Mouse (Mus musculus) embryonic facial prominence, embryonic 11.5 days (tissue): ENCODE data around the gene Zfp39. TPM values are rescaled to one million over a fixed set of nuclear protein-coding genes. Genes with fewer than 3 reads are reported as not detected.

Experiments used
- ATAC-seq: fragments of 200-750 bp; cut with Nextera tagmentation; replicated peaks from 2 replicates; pipeline ENCODE4 v1.8.0; 2017; ENCODE audit warnings: low read depth; ENCODE audit not compliant: insufficient number of reproducible peaks, low FRiP score, low TSS enrichment
- DNase-seq: peaks from one replicate; pipeline ENCODE4 v3.0.0-alpha.2; 2015; ENCODE audit warnings: low spot score
- H3K27ac ChIP-seq: fragments of 300-500 bp; sonication (generic); replicated peaks from 2 replicates; pipeline ENCODE4 v1.5.1; 2014; ENCODE audit warnings: mild to moderate bottlenecking, low read depth, low read length, control low read depth
- H3K27me3 ChIP-seq: fragments of 300-500 bp; sonication (generic); 2 replicates; pipeline ENCODE4 v1.6.1; 2014; ENCODE audit warnings: mild to moderate bottlenecking, low read length, moderate library complexity, mixed read lengths; ENCODE audit not compliant: control insufficient read depth, insufficient read depth
- H3K36me3 ChIP-seq: fragments of 300-500 bp; sonication (generic); replicated peaks from 2 replicates; pipeline ENCODE4 v1.6.1; 2014; ENCODE audit warnings: low read depth, mild to moderate bottlenecking, low read length, moderate library complexity, mixed read lengths; ENCODE audit not compliant: control insufficient read depth, insufficient read depth
- H3K4me1 ChIP-seq: fragments of 300-500 bp; sonication (generic); 2 replicates; pipeline ENCODE4 v1.6.1; 2014; ENCODE audit warnings: low read length, mixed read lengths; ENCODE audit not compliant: control insufficient read depth, insufficient read depth
- H3K4me2 ChIP-seq: fragments of 300-500 bp; sonication (generic); 2 replicates; pipeline ENCODE4 v1.6.1; 2014; ENCODE audit warnings: low read depth, mild to moderate bottlenecking, control low read depth, low read length, moderate library complexity
- H3K4me3 ChIP-seq: fragments of 300-500 bp; sonication (generic); 2 replicates; pipeline ENCODE4 v1.5.1; 2014; ENCODE audit warnings: low read depth, low read length, control low read depth
- H3K9ac ChIP-seq: fragments of 300-500 bp; sonication (generic); replicated peaks from 2 replicates; pipeline ENCODE4 v1.6.1; 2014; ENCODE audit warnings: mild to moderate bottlenecking, control low read depth, low read length
- H3K9me3 ChIP-seq: fragments of 300-500 bp; sonication (generic); replicated peaks from 2 replicates; pipeline ENCODE4 v1.6.1; 2016; ENCODE audit warnings: mild to moderate bottlenecking, low read length, inconsistent platforms, mixed read lengths; ENCODE audit not compliant: control insufficient read depth
- WGBS: fragments of 180-500 bp; shearing (Covaris S2); extraction: QIAGEN DNeasy Blood & Tissue Kit; methylation state at CpG from one replicate; pipeline ENCODE4 v1.1.7; 2014; 5-methylcytosine and 5-hydroxymethylcytosine counted together
- polyA plus RNA-seq: library from polyadenylated mRNA; unstranded; fragments of >200 nt; fragmentation: Nextera tagmentation; extraction: Ambion mirVana; gene quantifications from 2 replicates; pipeline ENCODE4 v1.2.1, GENCODE M21; 2014

The Zfp39 gene
- polyA plus RNA-seq, 1 experiment from 2014 or later = 7.6 TPM

DNA sequence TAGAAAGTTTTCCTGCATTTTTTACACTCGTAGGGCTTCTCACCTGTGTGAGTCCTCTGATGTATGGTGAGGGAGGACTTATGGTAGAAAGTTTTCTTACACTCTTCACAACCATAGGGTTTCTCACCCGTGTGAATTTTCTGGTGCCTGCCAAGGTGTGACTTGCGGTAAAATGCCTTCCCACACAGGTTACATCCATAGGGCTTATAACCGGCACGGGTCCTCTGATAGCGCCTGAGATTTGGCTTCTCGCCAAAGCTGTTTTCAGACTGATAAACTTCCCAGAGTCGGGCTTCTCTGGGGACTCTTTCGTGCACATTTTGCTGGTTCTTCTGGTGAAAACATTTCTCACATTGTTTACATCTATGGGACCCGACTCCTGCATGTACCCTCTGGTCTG lies 13.5 kb downstream of the Zfp39 start:
- H3K4me1 ChIP-seq = no peaks in the 10 kb centered on the region
- peaks cover 8% of the 10 kb centered on the region for H3K36me3 ChIP-seq
- no peak overlapping the region for H3K27ac ChIP-seq
- no peak for ATAC-seq
- no peaks in the 10 kb centered on the region for H3K27me3 ChIP-seq
- H3K4me2 ChIP-seq = no peak overlapping the region
- no peak for DNase-seq
- no peak overlapping the region for H3K9ac ChIP-seq
- no peaks in the 10 kb centered on the region for H3K9me3 ChIP-seq
- H3K4me3 ChIP-seq = no peak overlapping the region
- 94% methylated on average over 10 of the region's 10 CpGs for WGBS

DNA sequence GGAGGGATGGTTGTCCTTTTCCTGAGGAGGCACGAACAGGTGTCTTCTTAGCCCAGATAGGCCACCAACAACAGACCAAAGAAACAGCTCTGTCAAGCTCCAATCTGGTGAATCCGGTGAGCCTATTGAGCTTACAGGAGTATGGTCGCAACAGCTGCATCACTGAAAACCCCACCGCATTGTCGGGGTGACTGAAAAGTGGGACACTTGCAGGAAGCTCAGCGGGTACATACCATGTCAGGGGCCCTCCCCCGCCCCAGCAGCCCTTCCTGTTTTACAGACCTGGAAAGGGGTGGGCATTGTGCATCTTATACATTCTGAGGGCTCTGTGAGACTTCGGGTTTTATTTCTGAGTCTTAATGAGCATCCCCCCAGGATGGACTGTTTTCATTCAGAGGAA lies 20.3 kb downstream of the Zfp39 start:
- H3K27me3 ChIP-seq = no peaks in the 10 kb centered on the region
- no peaks in the 10 kb centered on the region for H3K9me3 ChIP-seq
- peaks cover 2% of the 10 kb centered on the region; the same call in 1 of the 2 replicates for H3K36me3 ChIP-seq
- no peak overlapping the region for H3K9ac ChIP-seq
- H3K4me3 ChIP-seq = no peak overlapping the region
- no peak for ATAC-seq
- no peak overlapping the region for H3K27ac ChIP-seq
- DNase-seq = no peak
- no peak overlapping the region for H3K4me2 ChIP-seq
- WGBS = 86% methylated on average over 8 of the region's 8 CpGs
- H3K4me1 ChIP-seq = no peaks in the 10 kb centered on the region

DNA sequence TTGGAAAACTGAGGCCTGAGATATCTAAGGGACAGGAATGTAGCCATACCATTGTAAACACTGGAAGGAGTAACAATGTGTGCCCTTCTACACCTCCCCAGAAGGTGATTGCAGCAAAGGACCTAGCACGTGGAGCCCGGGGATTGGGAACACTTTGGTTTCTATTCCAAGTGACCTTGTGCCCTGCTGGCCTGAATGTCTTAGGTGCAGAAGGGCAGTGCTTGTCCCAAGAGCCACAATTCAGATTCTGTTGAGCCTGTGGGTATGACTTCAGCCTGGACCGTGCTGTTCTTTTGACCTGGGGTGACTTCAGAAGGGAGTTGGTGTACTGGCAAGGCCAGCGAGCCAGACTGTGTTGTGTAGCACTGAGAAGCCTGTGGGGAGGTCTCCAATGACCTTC lies 33.1 kb downstream of the Zfp39 start:
- 94% methylated on average over 4 of the region's 4 CpGs for WGBS
- H3K9me3 ChIP-seq = no peaks in the 10 kb centered on the region
- H3K9ac ChIP-seq = no peak overlapping the region
- H3K4me1 ChIP-seq = no peaks in the 10 kb centered on the region
- no peak overlapping the region for H3K27ac ChIP-seq
- H3K36me3 ChIP-seq = no peaks in the 10 kb centered on the region
- no peak overlapping the region for H3K4me3 ChIP-seq
- ATAC-seq = no peak
- no peak for DNase-seq
- no peaks in the 10 kb centered on the region for H3K27me3 ChIP-seq
- H3K4me2 ChIP-seq = no peak overlapping the region

DNA sequence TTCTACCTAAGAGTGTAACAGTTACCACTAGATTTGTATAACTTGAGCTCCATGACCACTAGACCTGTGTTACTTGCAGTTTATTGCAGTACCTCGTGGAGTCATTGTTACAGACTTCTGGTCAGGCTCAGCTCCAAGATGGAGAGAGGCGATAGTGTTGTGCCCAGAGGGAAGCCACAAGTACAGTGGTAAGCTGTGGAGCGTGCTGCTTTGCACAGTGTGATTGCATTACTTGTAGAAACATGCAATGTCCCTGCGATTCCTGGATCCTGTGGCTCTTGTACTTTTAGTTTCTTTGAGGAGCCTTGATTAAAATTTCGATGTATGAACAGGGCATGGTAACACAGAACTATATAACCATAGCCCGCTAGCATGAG lies 36.1 kb downstream of the Zfp39 start:
- Histone ChIP-seq H3K9ac (peak overlapping the region; percentile 83; the same call in 1 of the 2 replicates), H3K4me2 (peak overlapping the region; percentile 80), H3K9me3 (no peaks in the 10 kb centered on the region), H3K27ac (no peak overlapping the region), H3K27me3 (no peaks in the 10 kb centered on the region), H3K4me3 (peak overlapping the region; percentile 76), H3K36me3 (no peaks in the 10 kb centered on the region), H3K4me1 (no peaks in the 10 kb centered on the region)
- WGBS = 84% methylated on average over 6 of the region's 6 CpGs
- ATAC-seq (no peak), DNase-seq (no peak)

DNA sequence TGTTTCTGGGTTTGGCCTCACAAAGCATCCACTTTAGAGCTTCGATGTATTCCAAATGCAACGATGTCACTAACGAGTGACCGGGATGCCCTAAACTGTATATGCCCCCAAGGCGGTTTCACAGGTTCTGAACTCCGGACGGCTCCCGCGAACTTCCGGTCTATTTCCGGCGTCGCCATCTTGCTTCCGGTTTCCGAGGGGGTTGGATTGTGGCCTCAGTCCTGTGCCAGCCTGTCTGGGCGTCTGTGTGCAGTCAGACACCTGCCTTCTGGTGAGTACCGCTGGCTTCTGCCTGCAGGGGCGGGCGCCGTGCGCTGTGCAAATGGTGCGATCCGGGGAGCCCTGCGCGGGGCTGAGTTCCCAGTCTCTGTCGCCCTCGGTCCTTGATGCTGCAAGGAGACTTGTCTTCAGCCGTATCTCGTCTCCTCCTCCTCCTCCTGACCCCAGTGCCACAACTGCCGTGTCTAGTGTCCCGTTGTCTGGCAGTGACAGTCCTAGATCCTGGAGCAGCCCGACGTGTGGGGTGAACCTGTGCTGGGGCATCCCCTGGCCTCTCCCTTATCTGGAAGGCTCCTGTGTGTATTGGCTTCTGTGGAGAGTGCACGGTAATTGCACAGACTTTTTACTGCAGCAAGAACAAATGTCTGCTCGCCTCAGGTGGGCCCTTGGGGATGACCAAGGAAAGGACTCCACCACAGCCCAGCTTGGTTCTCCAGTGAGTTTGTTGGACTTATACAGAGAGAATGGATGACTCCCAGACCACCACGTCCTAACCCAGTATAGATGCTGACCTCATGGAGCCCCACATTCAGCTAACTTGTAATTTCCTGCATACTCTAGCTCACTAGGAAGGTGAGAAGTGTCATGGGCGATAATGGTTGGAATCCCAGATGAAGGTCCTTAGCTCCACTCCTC lies 36.7 kb downstream of the Zfp39 start, which contains the start of gene 2810021J22Rik:
2810021J22Rik (plus strand) TSS at position 178 of the 915 bp plus-strand sequence.
- Histone ChIP-seq H3K4me3 (peak within 1 kb of the TSS; percentile 76), H3K36me3 (no peaks in the 10 kb centered on the region), H3K9me3 (no peaks in the 10 kb centered on the region), H3K4me2 (peak within 1 kb of the TSS; percentile 80), H3K27ac (peak within 1 kb of the TSS; percentile 20; the same call in 1 of the 2 replicates), H3K9ac (peak within 1 kb of the TSS; percentile 83), H3K27me3 (no peaks in the 10 kb centered on the region), H3K4me1 (no peaks in the 10 kb centered on the region)
- ATAC-seq (peak; percentile 86), DNase-seq (peak; percentile 88)
- 6% methylated on average over 37 of the region's 37 CpGs for WGBS

DNA sequence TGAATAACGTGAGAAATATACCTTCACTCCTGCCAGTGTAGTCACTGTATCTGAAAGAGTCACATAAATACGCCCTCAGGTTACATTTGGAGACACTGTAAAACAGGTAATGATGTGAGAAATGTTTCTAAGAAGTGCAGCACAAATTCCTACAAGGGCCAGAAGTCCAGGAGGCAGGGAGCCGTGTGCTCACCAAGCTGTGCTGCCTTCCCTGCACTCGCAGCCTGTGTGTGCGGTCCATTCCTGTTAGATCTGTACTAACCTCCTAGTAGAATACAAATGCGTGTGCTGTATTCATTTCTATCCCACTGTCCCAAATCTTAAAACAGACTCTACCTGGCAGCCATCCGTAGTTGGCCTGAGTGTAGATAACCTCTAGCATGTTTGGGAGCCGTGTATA lies 43.3 kb downstream of the Zfp39 start:
- Histone ChIP-seq H3K36me3 (peaks cover 21% of the 10 kb centered on the region), H3K4me2 (no peak overlapping the region), H3K27me3 (no peaks in the 10 kb centered on the region), H3K9ac (no peak overlapping the region), H3K9me3 (peaks cover 7% of the 10 kb centered on the region; the same call in 1 of the 2 replicates), H3K27ac (no peak overlapping the region), H3K4me3 (no peak overlapping the region), H3K4me1 (no peaks in the 10 kb centered on the region)
- 94% methylated on average over 8 of the region's 8 CpGs for WGBS
- ATAC-seq = no peak
- DNase-seq = no peak

DNA sequence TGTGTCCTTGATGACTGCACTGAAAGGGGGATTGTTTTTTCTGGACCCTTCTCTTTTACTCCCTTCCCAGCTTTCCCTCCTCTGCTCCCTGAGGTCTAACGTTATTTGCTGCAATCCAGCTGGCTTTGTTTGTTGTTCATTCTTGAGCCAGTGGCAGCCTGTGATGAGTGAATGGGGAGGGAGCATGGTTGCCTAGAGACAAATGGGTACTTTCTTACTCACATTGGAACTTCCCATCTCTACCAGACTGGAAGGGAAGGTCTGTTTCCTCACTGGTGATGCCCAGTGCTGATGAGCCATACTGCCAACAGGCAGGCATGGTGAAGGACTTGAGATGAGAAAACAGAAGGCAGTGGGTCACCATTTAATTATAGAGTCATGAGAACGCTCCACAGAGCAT lies 54.3 kb downstream of the Zfp39 start:
- ATAC-seq (no peak), DNase-seq (no peak)
- WGBS = 68% methylated on average over 2 of the region's 2 CpGs
- Histone ChIP-seq H3K9me3 (no peaks in the 10 kb centered on the region), H3K9ac (no peak overlapping the region), H3K4me3 (no peak overlapping the region), H3K4me2 (no peak overlapping the region), H3K27me3 (no peaks in the 10 kb centered on the region), H3K27ac (no peak overlapping the region), H3K4me1 (no peaks in the 10 kb centered on the region), H3K36me3 (peaks cover 3% of the 10 kb centered on the region; the same call in 1 of the 2 replicates)

DNA sequence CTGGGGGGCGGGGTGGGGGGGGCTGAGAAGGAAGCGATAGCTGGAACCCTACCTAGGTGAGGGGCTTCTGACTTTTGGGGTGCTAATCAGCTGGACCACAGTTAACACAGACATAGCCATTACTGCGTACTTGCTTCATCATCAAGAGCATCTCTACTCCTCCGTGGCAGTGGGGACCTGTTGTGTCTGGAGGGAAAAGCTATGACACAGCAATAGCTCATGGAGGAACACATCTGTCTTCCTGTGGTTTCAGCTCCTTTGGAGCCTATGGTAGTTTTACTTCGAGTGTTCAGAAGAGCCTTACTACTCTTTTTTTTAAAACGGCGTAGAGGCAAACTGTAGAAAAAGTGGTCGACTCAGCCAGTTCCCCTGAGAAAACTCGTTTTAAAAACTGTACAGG lies 56.4 kb downstream of the Zfp39 start:
- peaks cover 3% of the 10 kb centered on the region; the same call in 1 of the 2 replicates for H3K36me3 ChIP-seq
- H3K27me3 ChIP-seq = no peaks in the 10 kb centered on the region
- H3K4me3 ChIP-seq = peak overlapping the region; percentile 72
- no peaks in the 10 kb centered on the region for H3K9me3 ChIP-seq
- peak overlapping the region; percentile 78 for H3K9ac ChIP-seq
- H3K27ac ChIP-seq = no peak overlapping the region
- WGBS = 50% methylated on average over 9 of the region's 9 CpGs
- peak overlapping the region; percentile 81 for H3K4me2 ChIP-seq
- DNase-seq = no peak
- ATAC-seq = no peak; the same call in 1 of the 2 replicates
- no peaks in the 10 kb centered on the region for H3K4me1 ChIP-seq
